Mouse (Mus musculus): ENCODE data around the gene Aspscr1. TPM values are rescaled to one million over a fixed set of nuclear protein-coding genes. Genes with fewer than 3 reads are reported as not detected.

Gene Aspscr1
- polyA plus RNA-seq, 1 experiment from 2014 or later = 171 TPM

DNA sequence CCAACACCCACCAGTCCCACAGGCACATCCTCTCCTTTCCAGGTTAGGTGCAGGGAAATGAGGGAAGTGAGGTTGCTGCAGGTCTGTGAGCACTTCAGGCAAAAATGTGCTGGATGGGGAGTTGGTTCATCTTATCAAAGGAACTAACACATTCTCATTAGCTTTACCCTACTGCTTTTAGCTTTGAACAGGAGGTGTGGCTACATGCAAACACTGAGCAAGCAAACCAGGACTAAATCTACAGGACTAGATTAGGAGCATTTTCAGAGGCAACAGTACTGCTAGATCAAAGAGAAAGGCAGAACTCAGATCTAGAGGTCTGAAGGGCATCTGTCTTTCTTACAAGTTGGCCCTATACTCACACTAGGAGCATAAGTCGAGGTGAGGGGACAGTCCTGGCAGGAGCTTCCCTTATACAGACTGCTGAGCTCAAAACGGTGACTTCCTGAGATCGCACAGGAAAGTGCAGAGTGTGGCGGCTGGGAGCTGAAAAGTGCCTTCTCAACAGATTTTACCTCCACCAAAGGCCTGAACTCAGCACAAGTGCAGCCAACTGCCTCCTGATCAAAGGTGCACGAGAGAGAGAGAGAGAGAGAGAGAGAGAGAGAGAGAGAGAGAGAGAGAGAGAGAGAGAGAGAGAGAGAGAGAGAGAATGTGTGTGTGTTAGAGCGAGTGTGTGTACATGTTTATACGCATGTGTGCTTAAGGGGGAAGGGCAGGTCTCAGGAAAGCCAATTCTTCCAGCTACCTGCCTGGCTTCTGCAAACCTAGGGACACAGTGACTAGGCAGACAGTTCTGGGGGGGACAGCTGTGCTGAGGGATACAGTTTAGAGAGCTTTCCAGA lies 41.7 kb upstream of the Aspscr1 start:
- DNase-seq (ENCODE audit: low spot score) = no peak
- 46% methylated on average over 7 of the region's 7 CpGs for whole genome bisulfite sequencing
- Histone ChIP-seq H3K4me3 (peak overlapping the region; percentile 92), H3K27ac (peak overlapping the region; percentile 66; the same call in 1 of the 2 replicates), H3K4me1 (peaks cover 42% of the 10 kb centered on the region), H3K36me3 (peaks cover 40% of the 10 kb centered on the region), H3K9me3 (replicated peaks) (no peaks in the 10 kb centered on the region), H3K27me3 (ENCODE audit: low read depth, poor library complexity, severe bottlenecking) (no peaks in the 10 kb centered on the region)

DNA sequence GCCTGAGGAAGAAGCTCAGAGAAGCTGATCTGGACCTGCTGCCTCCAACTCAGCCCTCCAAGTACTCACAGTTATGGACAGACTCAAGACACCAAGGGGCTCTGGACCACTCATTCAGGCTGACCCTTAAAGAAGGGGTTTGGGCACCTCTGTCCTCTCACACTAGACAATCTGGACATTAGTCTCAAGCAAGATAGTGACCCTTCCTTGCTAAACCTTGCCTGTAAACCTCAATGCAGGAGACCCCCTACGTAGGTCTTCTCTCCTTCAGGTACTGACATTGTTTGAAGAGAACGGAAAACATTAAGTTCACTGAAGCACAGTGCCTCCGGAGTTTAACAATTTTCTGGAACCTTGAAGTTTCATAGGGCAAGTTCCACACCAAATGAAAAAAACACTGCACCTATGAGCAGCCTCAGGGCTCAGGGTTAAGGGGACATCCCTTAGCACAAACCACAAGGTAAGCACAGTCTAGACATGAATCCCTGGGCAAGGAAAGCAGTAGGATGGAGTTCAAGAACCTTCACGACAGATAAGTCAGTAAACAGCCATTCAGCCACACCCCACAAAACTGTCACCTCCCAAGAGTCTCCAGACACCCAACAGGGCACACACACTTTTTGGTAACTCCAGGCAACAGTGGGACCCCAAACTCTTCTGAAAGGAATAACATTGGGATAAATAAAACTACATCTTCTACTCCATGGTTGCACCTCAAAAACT lies 40.9 kb upstream of the Aspscr1 start:
- H3K4me1 ChIP-seq = peaks cover 41% of the 10 kb centered on the region
- no peaks in the 10 kb centered on the region for H3K27me3 ChIP-seq (ENCODE audit: low read depth, poor library complexity, severe bottlenecking)
- no peak for DNase-seq (ENCODE audit: low spot score)
- H3K9me3 ChIP-seq (replicated peaks) = no peaks in the 10 kb centered on the region
- peak overlapping the region; percentile 92 for H3K4me3 ChIP-seq
- peaks cover 33% of the 10 kb centered on the region for H3K36me3 ChIP-seq
- H3K27ac ChIP-seq = peak overlapping the region; percentile 96
- WGBS = 69% methylated on average over 4 of the region's 4 CpGs

DNA sequence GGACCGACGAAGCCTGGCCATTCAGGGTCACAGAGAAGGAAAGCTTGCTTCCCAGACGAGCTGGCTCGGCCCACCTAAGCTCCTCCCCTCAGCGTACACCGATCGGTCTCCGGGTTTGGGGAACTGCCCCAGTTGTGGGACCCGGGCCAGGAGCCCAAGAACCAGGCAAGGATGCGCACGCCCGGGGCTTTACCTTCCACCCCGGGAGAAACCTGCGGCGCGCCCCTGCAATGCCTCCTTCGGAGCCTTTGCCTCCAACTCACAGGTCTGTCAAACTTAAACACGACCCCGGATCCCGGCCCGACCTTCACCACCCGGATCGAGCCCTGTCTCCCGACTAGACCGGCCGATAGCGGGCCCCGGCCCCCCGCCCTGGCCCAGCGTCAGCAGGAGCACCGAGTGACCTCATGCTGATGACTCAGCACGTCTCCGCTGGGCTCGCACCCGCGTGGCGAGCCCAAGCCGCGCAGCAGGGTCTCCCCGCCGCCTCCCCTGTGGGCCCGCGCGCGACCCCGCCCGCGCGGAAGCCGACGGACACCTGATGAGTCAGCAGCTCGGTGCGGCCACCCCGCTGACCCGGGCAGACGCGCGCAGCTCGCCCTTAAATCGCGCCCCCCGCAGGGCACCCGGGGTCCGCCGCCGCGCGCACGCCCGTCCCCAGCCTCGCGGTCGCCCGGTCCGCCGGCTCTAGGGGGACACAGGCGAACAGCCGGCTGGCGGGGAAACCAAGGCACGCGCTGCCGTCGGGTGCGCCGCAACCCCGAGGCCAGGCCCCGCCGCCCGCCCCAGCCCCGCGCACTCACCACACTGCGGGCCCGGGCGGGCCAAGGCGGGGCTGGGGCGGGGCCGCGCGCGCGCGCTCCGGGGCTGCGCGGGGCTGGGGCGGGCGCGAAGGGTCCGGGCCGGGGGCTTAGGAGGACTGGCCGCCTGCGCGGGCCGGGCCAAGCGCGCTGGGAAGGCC lies 39.9 kb upstream of the Aspscr1 start:
- Histone ChIP-seq H3K4me3 (peak overlapping the region; percentile 92), H3K36me3 (peaks cover 23% of the 10 kb centered on the region), H3K4me1 (peaks cover 41% of the 10 kb centered on the region), H3K9me3 (replicated peaks) (no peaks in the 10 kb centered on the region), H3K27me3 (ENCODE audit: low read depth, poor library complexity, severe bottlenecking) (no peaks in the 10 kb centered on the region), H3K27ac (peak overlapping the region; percentile 96)
- WGBS = under 1% methylated on average over 105 of the region's 116 CpGs
- peak; percentile 74 for DNase-seq (ENCODE audit: low spot score)

DNA sequence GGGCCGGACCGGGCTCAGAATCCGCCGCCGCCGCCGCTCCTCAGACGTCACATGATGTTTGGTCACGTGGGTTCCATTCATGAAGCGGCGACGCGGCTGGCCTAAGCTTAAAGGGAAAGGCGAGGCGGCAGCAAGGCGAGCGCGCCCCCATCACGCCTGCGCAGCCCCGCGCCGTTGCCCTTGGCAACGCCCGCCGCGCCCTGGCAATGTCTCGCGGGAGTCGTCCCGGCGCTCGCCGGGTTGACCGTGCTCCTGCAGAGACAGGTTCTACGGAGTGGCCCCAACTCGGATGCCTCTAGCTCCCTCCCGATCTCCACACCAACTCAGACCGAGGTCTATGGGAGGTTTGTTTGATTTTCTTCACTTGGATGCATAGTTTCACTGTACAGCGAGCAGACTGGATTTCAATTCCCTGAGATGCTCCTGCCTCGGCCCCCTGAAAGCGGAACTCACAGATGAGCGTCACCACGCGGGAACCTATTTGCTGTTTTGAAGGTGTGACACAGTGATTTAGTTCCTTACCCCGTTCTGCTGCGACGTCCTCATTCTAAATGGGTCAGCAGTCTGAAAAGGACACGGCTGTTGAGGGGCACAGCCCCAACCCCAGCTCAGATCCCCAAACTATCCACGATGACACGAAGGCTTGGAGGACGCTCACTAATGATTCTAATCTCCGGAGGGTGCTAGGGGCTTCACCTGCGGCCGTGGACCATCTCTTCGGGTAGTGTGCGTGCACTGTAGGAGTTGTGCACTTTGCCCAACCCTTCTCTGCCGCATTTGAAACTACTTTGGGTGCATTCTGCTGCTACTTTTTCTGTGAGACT lies 39.0 kb upstream of the Aspscr1 start, which contains the start of gene Mafg:
TSS of gene Mafg (minus strand) at position 81 of the 824 bp plus-strand sequence.
- peak; percentile 98 for DNase-seq (ENCODE audit: low spot score)
- peaks cover 41% of the 10 kb centered on the region for H3K4me1 ChIP-seq
- no peaks in the 10 kb centered on the region for H3K9me3 ChIP-seq (replicated peaks)
- H3K36me3 ChIP-seq = peaks cover 17% of the 10 kb centered on the region
- peak within 1 kb of the TSS; percentile 96 for H3K27ac ChIP-seq
- WGBS = 11% methylated on average over 58 of the region's 58 CpGs
- peak within 1 kb of the TSS; percentile 92 for H3K4me3 ChIP-seq
- H3K27me3 ChIP-seq (ENCODE audit: low read depth, poor library complexity, severe bottlenecking) = no peaks in the 10 kb centered on the region

DNA sequence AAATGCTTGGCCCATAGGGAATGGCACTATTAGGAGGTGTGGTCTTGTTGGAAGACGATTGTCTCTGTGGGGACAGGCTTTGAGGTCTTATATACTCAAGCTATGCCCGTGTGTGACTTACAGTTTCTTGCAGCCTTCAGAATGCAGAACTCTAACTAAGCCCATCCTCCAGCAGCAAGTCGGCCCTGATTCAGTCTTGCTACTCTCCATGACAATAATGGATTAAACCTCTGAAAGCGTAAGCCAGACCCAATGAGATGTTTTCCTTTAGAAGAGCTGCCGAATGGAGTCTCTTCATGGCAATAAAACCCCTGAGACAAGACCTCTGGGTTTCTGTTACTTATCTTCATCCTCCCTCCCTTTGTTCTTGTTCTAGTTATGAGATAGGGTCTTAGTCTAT lies 38.0 kb upstream of the Aspscr1 start:
- WGBS = 86% methylated on average over 5 of the region's 5 CpGs
- Histone ChIP-seq H3K4me1 (peaks cover 34% of the 10 kb centered on the region), H3K27me3 (ENCODE audit: low read depth, poor library complexity, severe bottlenecking) (no peaks in the 10 kb centered on the region), H3K27ac (no peak overlapping the region), H3K4me3 (0 out of 2 replicates have a peak overlapping the region, but pooled peaks have one; percentile 92), H3K9me3 (replicated peaks) (no peaks in the 10 kb centered on the region), H3K36me3 (peaks cover 7% of the 10 kb centered on the region)
- no peak for DNase-seq (ENCODE audit: low spot score)

DNA sequence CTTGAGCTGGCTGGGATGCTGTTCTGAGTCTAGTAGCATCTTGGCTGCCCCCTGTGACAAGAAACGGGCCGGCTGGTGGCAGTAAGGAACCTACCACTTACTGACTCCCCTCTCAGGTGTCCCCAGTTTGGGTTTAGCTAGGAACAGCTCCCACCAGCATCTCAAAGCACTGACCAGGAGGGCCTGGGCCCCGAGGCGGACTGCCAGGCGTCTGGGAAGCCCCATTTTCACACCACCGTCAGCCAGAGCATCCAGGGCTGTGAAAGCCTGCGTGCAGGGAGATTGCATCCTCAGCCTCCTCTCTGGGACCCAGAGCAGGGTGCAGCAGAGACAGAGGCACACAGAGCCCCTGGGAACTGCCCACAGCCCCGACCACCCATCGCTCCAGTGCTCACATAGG lies 31.5 kb upstream of the Aspscr1 start:
- Histone ChIP-seq H3K4me1 (peaks cover 36% of the 10 kb centered on the region), H3K27me3 (ENCODE audit: low read depth, poor library complexity, severe bottlenecking) (no peaks in the 10 kb centered on the region), H3K9me3 (replicated peaks) (no peaks in the 10 kb centered on the region), H3K36me3 (no peaks in the 10 kb centered on the region), H3K4me3 (0 out of 2 replicates have a peak overlapping the region, but pooled peaks have one; percentile 1), H3K27ac (peak overlapping the region; percentile 46; the same call in 1 of the 2 replicates)
- 51% methylated on average over 9 of the region's 9 CpGs for WGBS
- no peak for DNase-seq (ENCODE audit: low spot score)

DNA sequence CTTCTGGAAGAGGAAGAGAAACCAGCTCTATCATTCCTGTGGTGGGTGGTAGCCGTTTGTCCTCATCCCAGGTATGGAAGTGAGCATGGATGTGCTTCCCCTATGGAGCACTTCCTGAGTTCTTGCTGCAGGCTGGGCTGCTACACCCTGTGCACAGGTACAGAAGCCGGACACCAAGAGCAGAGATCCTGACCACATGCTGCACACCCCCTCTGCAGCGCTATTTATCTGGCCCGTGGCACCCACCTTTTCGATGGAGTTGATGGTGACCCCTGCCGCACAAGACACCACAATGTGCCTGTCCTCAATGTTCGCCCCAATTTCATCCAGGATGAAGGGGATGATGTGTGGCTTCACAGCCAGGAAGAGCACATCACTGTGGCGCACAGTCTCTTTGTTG lies 30.9 kb upstream of the Aspscr1 start:
- no peak overlapping the region for H3K4me3 ChIP-seq
- H3K36me3 ChIP-seq = no peaks in the 10 kb centered on the region
- H3K4me1 ChIP-seq = peaks cover 36% of the 10 kb centered on the region
- no peaks in the 10 kb centered on the region for H3K9me3 ChIP-seq (replicated peaks)
- peak overlapping the region; percentile 46; the same call in 1 of the 2 replicates for H3K27ac ChIP-seq
- DNase-seq (ENCODE audit: low spot score) = no peak
- WGBS = 71% methylated on average over 8 of the region's 8 CpGs
- H3K27me3 ChIP-seq (ENCODE audit: low read depth, poor library complexity, severe bottlenecking) = peaks cover 4% of the 10 kb centered on the region

DNA sequence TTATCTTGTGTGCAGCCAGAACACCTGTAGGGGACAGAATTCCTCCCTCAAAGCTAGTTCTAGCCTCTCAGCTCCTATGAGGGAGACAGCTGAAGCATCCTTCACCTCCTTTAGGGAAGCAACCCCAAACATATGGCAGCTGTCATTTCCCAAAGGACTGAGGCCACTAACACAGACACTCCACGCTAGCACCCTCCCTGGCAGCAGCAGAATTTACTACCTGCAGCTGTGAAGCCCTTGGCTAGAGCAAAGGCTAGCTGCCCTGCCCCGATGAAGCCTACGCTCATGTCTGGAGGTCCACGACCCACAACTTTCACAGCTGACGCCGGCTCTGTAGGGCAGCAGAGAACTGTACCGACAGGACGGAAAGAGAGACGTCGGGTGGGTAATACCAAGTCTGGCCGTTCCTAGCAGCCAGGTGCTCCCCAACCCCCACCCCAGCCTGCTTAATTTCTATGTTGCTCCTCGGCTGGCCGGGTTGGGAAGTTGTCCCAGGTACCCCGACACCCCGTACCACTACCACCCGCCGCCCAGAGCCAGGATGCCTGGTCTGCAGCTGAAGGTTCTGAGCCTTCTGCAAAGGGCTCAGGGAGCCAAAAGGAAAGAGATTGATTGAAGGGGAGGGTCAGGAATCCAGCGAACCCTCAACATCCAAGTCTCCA lies 29.7 kb upstream of the Aspscr1 start:
- Histone ChIP-seq H3K27me3 (ENCODE audit: low read depth, poor library complexity, severe bottlenecking) (peaks cover 16% of the 10 kb centered on the region), H3K9me3 (replicated peaks) (no peaks in the 10 kb centered on the region), H3K27ac (peak overlapping the region; percentile 82), H3K4me1 (peaks cover 45% of the 10 kb centered on the region), H3K36me3 (no peaks in the 10 kb centered on the region), H3K4me3 (peak overlapping the region; percentile 59)
- no peak for DNase-seq (ENCODE audit: low spot score)
- WGBS = under 1% methylated on average over 18 of the region's 18 CpGs

DNA sequence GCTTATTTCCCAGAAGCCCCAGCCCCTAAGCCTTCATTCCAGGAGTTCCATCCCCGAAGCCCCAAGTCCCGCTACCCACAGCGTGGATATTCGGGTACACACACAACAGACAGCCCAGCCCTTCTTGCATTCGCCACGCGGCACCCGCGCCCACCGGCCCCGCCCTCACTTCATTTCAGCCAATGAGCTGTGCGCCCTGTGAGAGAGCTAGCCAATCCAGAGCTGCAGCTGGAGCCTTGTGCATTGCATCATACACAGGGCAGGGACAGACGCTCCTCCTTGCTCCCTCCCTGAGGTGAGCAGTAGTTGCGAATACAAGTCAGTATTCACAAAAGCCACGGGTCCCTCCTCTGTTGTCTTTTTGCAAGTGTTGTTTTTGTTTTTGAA lies 29.2 kb upstream of the Aspscr1 start, which contains the start of gene Pycr1:
TSS of gene Pycr1 (minus strand) at position 169 of the 387 bp plus-strand sequence.
- H3K27ac ChIP-seq = peak within 1 kb of the TSS; percentile 82
- peaks cover 18% of the 10 kb centered on the region for H3K27me3 ChIP-seq (ENCODE audit: low read depth, poor library complexity, severe bottlenecking)
- H3K4me3 ChIP-seq = peak within 1 kb of the TSS; percentile 59
- H3K36me3 ChIP-seq = no peaks in the 10 kb centered on the region
- DNase-seq (ENCODE audit: low spot score) = peak; percentile 96
- peaks cover 48% of the 10 kb centered on the region for H3K4me1 ChIP-seq
- no peaks in the 10 kb centered on the region for H3K9me3 ChIP-seq (replicated peaks)
- under 1% methylated on average over 15 of the region's 15 CpGs for WGBS

DNA sequence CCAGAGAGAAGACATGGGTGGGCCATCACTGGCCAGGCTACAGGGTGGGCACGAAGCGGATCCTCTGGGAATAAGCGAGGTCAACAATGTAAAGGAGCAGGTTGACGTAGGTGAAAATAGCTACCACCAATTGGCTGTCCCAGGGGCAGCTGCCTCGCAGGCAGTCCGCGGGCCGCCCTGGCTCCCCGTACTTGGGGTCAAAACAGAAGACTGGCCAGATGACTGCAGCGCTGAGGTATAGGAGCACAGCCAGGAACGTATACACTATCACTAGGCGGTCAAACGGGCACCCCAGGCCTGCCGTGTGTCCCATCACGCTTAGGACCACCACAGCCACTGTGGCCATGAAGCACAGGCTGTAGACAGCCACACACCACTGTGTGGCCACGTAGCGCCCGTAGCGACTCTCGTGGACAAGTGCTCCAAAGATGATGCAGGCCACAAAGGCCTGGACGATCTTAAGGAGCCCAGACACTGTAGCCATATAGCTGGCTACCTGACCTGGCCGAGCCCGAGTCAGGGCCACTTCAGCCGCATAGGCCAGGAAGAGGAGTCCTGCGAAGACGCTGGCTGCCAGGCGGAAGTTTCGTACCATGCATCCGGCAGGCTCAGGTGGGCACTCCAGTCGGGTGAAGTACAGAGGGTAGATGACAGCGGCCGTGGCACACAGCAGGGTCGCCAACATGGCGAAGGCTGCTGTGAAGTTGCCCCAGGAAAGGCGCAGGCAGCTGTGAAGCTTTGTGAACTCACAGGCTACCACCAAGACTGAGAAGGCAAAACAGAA lies 25.5 kb upstream of the Aspscr1 start:
- no peaks in the 10 kb centered on the region for H3K9me3 ChIP-seq (replicated peaks)
- DNase-seq (ENCODE audit: low spot score) = no peak

More for the DNA sequence above, 25.5 kb upstream of the Aspscr1 start:
- H3K27ac ChIP-seq = peak overlapping the region; percentile 43; the same call in 1 of the 2 replicates
- peaks cover 25% of the 10 kb centered on the region for H3K27me3 ChIP-seq (ENCODE audit: low read depth, poor library complexity, severe bottlenecking)
- H3K4me1 ChIP-seq = peaks cover 33% of the 10 kb centered on the region
- H3K4me3 ChIP-seq = peak overlapping the region; percentile 29
- no peaks in the 10 kb centered on the region for H3K36me3 ChIP-seq
- 76% methylated on average over 35 of the region's 35 CpGs for WGBS
